Mouse (Mus musculus): ENCODE data around the gene Tnfrsf19.

DNA sequence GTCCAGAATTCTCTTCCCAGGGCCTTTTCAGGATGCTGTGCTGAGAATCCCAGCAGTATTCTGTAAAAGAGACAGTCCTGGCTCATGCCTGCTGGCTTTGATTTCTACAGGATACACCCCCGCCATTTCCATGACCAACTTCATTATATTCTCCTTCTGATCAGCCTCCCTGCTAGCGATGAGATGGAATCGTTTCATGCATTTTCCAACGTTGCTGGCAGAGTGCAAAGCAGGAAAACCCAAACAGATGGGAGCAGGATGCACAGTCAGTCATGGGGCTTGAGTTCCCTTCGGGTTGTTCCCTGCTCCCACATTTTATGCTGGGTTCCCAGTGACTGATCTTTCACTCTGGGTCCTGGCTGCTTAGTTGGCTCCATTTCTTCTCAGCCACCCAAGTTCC is 44.7 kb upstream of the Tnfrsf19 start:
- TF ChIP-seq CTCF (IDR thresholded peaks at IDR 0.05; ENCODE audit: control insufficient read depth, insufficient read depth, insufficient replicate concordance, low read depth, low read length), result no peak
- no peak for TF ChIP-seq POLR2A (IDR thresholded peaks at IDR 0.05; ENCODE audit: control insufficient read depth, low read depth, low read length)
